Mouse (Mus musculus): ENCODE data around the gene Atoh8. TPM values are rescaled to one million over a fixed set of nuclear protein-coding genes. Genes with fewer than 3 reads are reported as not detected.

The Atoh8 gene
- total and polyA plus RNA-seq, 3 experiments = 0.23 to 5.0 (median 1.6) TPM

DNA sequence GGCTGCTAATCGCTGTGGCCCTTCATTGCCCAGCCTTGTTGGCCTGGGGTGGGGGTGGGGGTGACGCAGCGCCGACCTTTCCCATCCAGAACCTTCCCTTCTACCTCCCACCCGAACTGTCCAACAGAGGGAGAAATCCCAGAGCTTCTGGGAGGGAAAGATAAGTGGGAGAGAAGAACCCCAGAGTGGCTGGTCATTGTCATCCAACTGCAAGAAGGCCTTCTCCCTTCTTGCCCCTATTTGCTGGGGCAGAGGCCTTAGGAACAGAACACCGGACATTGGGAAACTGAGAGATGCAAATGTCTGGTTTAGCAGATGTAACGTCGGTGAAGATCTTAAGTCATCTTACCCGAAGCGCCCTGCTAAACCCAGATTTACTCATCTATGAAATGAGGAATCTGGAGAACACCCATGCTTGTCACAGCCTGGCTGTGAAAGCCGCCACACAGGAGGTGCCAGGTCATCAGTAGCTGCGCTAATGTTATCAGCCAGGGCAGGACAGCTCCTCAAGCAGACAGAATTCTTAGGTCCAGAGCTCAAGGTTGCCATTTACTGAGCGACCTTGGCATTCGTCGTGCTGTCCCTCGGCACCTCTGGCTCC, 530 bp upstream of the Atoh8 start:
- Histone ChIP-seq H3K4me1 (ENCODE audit: control insufficient read depth in 1 of 2, insufficient read depth in 2 of 2) (peaks cover 22 to 67% of the 10 kb centered on the region in 2 experiments), H3K4me2 (ENCODE audit: insufficient read depth, low read depth, poor library complexity, severe bottlenecking) (peak overlapping the region; percentile 94), H3K36me3 (replicated peaks in 1 of 2; ENCODE audit: control insufficient read depth in 1 of 2, insufficient read depth in 1 of 2, low read length in 1 of 2) (no peaks in the 10 kb centered on the region), H3K27ac (ENCODE audit: insufficient read depth, low read depth) (peak overlapping the region; percentile 87), H3K9me3 (replicated peaks; ENCODE audit: low read length) (peaks cover 2% of the 10 kb centered on the region), H3K79me2 (replicated peaks; ENCODE audit: control insufficient read depth, extremely low read depth, insufficient read depth, poor library complexity, severe bottlenecking) (no peaks in the 10 kb centered on the region), H3K4me3 (replicated peaks in 1 of 3; ENCODE audit: low read depth in 2 of 3, low read length in 2 of 3, poor library complexity in 1 of 3) (peak overlapping the region in 2 of 3 experiments; percentile 48 to 76), H3K27me3 (replicated peaks) (peaks cover 83% of the 10 kb centered on the region), H3K9ac (ENCODE audit: insufficient read depth, low read depth) (peak overlapping the region; percentile 58)
- dilution Hi-C loops (cut with MboI; ENCODE audit: extremely low pct_ligation_motif_present, extremely low pct_unique_long_range_greater_than_20kb, low sequenced_read_pairs) (no loop called here), in situ Hi-C loops (cut with MboI; ENCODE audit: low pct_ligation_motif_present, low pct_unique_long_range_greater_than_20kb, low sequenced_read_pairs) (loop anchor here (5.0 kb wide), 1 partner anchor 49 kb away; no protein-coding TSS in a partner anchor)
- DNase-seq (ENCODE audit: extremely low read depth) = peak; percentile 80
- TF ChIP-seq HCFC1 (IDR thresholded peaks at IDR 0.05; ENCODE audit: low read depth, low read length) (no peak), POLR2AphosphoS2 (IDR thresholded peaks at IDR 0.05; ENCODE audit: low read depth, low read length) (no peak), RAD21 (IDR thresholded peaks at IDR 0.05; ENCODE audit: low read depth, low read length) (no peak), SMC3 (IDR thresholded peaks at IDR 0.05; ENCODE audit: low read depth, low read length) (no peak), ELF1 (IDR thresholded peaks at IDR 0.05; ENCODE audit: low read depth, low read length) (0 out of 2 replicates have a peak, but pooled peaks have one; percentile 6), TCF12 (IDR thresholded peaks at IDR 0.05; ENCODE audit: low read depth, low read length) (peak; percentile 76; the same call in 1 of the 2 replicates), BHLHE40 (IDR thresholded peaks at IDR 0.05; ENCODE audit: low read depth, low read length) (peak; percentile 18), USF2 (conservative IDR thresholded peaks at IDR 0.05; ENCODE audit: low read depth, low read length) (no peak), MYC (IDR thresholded peaks at IDR 0.05; ENCODE audit: low read depth, low read length) (0 out of 2 replicates have a peak, but pooled peaks have one; percentile 54), NRF1 (IDR thresholded peaks at IDR 0.05; ENCODE audit: low read depth, low read length) (0 out of 2 replicates have a peak, but pooled peaks have one; percentile 17), EP300 (IDR thresholded peaks at IDR 0.05; ENCODE audit: low read length) (peak; percentile 46), ZNF384 (IDR thresholded peaks at IDR 0.05; ENCODE audit: low read depth, low read length) (no peak), SIN3A (IDR thresholded peaks at IDR 0.05; ENCODE audit: low read length) (peak; percentile 37; the same call in 1 of the 2 replicates), MAX (IDR thresholded peaks at IDR 0.05; ENCODE audit: low read length) (peak; percentile 84), CHD2 (IDR thresholded peaks at IDR 0.05; ENCODE audit: low read length) (peak; percentile 53), MAFK (IDR thresholded peaks at IDR 0.05; ENCODE audit: insufficient replicate concordance, low read length) (no peak), PAX5 (IDR thresholded peaks at IDR 0.05; ENCODE audit: low read length) (no peak), ZMIZ1 (IDR thresholded peaks at IDR 0.05; ENCODE audit: low read depth, low read length) (no peak; the same call in 1 of the 2 replicates), CHD1 (IDR thresholded peaks at IDR 0.05; ENCODE audit: low read depth, low read length) (0 out of 2 replicates have a peak, but pooled peaks have one; percentile 29), UBTF (IDR thresholded peaks at IDR 0.05; ENCODE audit: low read depth, low read length) (no peak; the same call in 1 of the 2 replicates), IRF4 (IDR thresholded peaks at IDR 0.05; ENCODE audit: low read depth, low read length) (peak; percentile 37; the same call in 1 of the 2 replicates), USF1 (IDR thresholded peaks at IDR 0.05; ENCODE audit: low read depth, low read length) (no peak), ZC3H11A (IDR thresholded peaks at IDR 0.05; ENCODE audit: low read depth, low read length) (no peak), MEF2A (IDR thresholded peaks at IDR 0.05; ENCODE audit: borderline replicate concordance, low read depth, low read length) (0 out of 2 replicates have a peak, but pooled peaks have one; percentile 13), E2F4 (IDR thresholded peaks at IDR 0.05; ENCODE audit: insufficient replicate concordance, low read depth, low read length) (no peak), ETS1 (conservative IDR thresholded peaks at IDR 0.05; ENCODE audit: low read depth, low read length) (peak; percentile 79), TBP (conservative IDR thresholded peaks at IDR 0.05; ENCODE audit: low read depth, low read length) (no peak), NELFE (IDR thresholded peaks at IDR 0.05; ENCODE audit: low read depth, low read length) (no peak), RCOR1 (conservative IDR thresholded peaks at IDR 0.05; ENCODE audit: low read depth, low read length) (peak; percentile 61; the same call in 1 of the 2 replicates), MAZ (IDR thresholded peaks at IDR 0.05; ENCODE audit: low read depth, low read length) (no peak), JUN (IDR thresholded peaks at IDR 0.05; ENCODE audit: insufficient read depth, low read depth, low read length) (no peak), ZKSCAN1 (IDR thresholded peaks at IDR 0.05; ENCODE audit: borderline replicate concordance, low read depth, low read length) (no peak), POLR2A (IDR thresholded peaks at IDR 0.05; ENCODE audit: low read depth, low read length) (peak; percentile 40; the same call in 1 of the 2 replicates), GABPA (IDR thresholded peaks at IDR 0.05; ENCODE audit: insufficient replicate concordance, low read depth, low read length) (no peak), KAT2A (IDR thresholded peaks at IDR 0.05; ENCODE audit: insufficient replicate concordance, low read length) (no peak), MXI1 (IDR thresholded peaks at IDR 0.05; ENCODE audit: low read depth, low read length) (no peak; the same call in 1 of the 2 replicates), JUND (conservative IDR thresholded peaks at IDR 0.05; ENCODE audit: low read depth, low read length) (no peak), CTCF (conservative IDR thresholded peaks at IDR 0.05 in 1 of 2, IDR thresholded peaks at IDR 0.05 in 1 of 2; ENCODE audit: low read depth in 2 of 2, low read length in 2 of 2) (no peak)

Measured in CH12.LX (cell line).